Mouse (Mus musculus) MEL (cell line): ENCODE data around the gene Evl.

Source experiments
- MXI1 ChIP-seq: IDR thresholded peaks from 2 replicates; pipeline ENCODE4 v1.6.1; 2011; ENCODE audit warnings: mild to moderate bottlenecking, low read depth, low read length, improper control_type of control experiment
- NRF1 ChIP-seq: IDR thresholded peaks from 2 replicates; pipeline ENCODE4 v1.6.1; 2014; ENCODE audit warnings: low read depth, mild to moderate bottlenecking, inconsistent platforms, low read length, improper control_type of control experiment, moderate library complexity; ENCODE audit not compliant: poor library complexity, insufficient read depth, severe bottlenecking
- POLR2A ChIP-seq, 2 experiments: IDR thresholded peaks; 2 replicates each; pipeline ENCODE4 v1.6.1; 2011 to 2012; ENCODE audit warnings: low read length in 2 of 2, mild to moderate bottlenecking in 2 of 2, control low read depth in 1 of 2, improper control_type of control experiment in 1 of 2, low read depth in 1 of 2, moderate library complexity in 1 of 2; ENCODE audit not compliant: control insufficient read depth in 1 of 2, insufficient read depth in 1 of 2, poor library complexity in 1 of 2

- TF ChIP-seq POLR2A (IDR thresholded peaks at IDR 0.05; ENCODE audit: control insufficient read depth in 1 of 2, insufficient read depth in 1 of 2, low read depth in 1 of 2, low read length in 2 of 2, poor library complexity in 1 of 2) (no peak), NRF1 (no peak), MXI1 (no peak)
These were observed 3.7 kb downstream of the Evl start for GRCm38 (mm10) chr12:108558194-108558593.
